Mouse (Mus musculus) R1 (cell line): ENCODE results near the gene Srprb.

ENCODE experiments used
- DNase-seq: peaks from one replicate; pipeline ENCODE4 v3.0.0-alpha.2; 2018; ENCODE audit warnings: low read depth, low spot score

Gene Srprb

GRCm38 (mm10) chr9:103201561-103202260 is at the start of gene Srprb:
Srprb (minus strand) TSS chr9:103202137.
- DNase-seq: peak; percentile 94

GRCm38 (mm10) chr9:103248618-103249017 is 46.7 kb upstream of the Srprb start:
- no peak for DNase-seq

GRCm38 (mm10) chr9:103246526-103247168 is 44.7 kb upstream of the Srprb start:
- DNase-seq: no peak

GRCm38 (mm10) chr9:103243640-103244039 is 41.7 kb upstream of the Srprb start:
- DNase-seq: no peak

DNA sequence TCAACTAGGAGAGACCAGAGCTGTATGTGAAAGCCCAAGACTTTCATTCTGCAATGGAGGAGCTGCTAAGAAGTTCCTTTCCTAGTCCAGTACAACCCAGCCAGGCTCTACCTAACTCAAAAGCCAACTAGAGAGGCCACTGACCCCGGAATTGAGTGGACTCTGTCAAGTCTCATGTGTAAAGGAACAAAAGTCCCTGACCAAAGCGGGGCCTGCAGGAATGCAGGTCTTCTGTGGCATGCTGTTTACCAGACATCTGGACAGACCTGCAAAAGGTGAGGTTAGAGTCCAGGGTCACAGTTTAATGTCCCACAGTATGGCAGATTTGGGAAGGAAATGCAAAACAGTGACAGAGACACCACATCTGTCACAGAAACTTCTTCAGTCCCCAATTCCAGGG is 39.3 kb upstream of the Srprb start:
- no peak for DNase-seq

DNA sequence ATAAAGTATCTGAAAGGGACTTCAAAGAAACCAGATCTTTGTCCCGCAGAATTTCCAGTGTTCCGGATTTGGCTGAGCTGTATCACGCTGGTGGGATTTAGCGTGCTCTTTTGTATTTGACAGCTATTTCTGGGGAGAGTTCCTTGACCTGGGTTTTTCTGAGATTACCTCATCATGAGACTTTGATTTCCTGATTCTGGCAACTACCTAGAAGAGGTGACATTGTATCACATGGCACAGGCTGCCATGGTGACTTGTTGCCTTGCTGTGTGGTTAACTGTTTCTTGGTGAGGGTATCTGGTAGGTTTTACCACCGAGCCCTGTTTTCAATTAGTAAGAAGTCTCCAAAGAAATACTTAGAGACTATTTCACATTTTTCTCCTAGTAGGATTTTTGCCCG is 37.5 kb upstream of the Srprb start:
- DNase-seq: no peak

DNA sequence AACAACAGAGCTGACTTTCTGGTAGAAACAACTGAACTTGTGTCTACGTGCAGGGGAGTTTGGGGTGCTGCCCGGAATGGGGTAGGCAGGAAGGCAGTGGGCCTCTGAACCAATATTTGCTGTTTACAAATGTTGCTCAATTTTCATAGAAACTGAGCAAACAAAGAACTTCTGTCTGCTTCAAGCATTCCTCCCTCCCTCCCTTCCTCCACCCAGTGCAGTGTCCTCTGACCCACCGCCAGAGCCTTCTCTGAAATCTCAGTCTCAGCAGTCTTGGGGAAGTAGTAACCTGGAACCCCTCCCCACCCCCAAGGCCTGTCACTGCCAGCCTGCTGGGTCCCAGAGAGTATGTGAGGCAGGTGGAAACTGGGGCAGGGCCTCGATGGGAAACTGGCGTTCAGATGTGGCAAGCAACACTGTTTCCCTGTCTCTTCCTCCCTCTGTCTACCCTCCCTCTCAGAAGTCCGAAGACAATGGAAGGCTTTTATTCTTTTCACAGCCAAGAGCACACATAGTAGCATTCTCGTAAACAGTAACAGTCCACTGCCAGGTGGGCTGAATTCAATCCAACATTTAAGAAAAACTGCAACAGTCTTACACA is 32.7 kb upstream of the Srprb start:
- no peak for DNase-seq

GRCm38 (mm10) chr9:103234059-103234458 is 32.1 kb upstream of the Srprb start:
- DNase-seq: no peak

DNA sequence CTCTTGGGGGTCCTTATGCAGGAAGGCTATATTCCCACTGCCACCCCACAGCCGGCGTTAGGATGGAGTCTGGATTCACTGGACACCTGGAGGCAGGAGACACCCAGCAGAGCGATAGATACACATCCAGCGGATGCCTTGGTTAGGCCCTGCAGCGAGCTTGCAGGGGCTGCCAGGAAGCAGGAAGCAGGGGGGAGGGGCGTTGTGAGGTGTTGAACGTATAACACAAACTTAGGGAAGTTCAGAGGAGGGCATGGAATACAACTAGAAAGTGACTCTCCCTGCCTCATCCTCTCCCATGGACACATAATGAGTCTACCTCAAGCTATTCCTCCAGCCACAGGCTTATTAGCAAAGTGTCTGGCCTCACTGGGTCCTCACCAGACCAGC is 31.1 kb upstream of the Srprb start:
- DNase-seq: no peak

GRCm38 (mm10) chr9:103232232-103233005 is 30.5 kb upstream of the Srprb start:
- DNase-seq: no peak

GRCm38 (mm10) chr9:103230151-103230951 is 28.4 kb upstream of the Srprb start, which contains the start of the genes Gm20425 and Trf:
Gm20425 (minus strand) TSS chr9:103230307.
Trf (minus strand) TSS chr9:103230444.
- peak; percentile 54 for DNase-seq

GRCm38 (mm10) chr9:103229037-103229867 is 27.3 kb upstream of the Srprb start:
- DNase-seq: no peak

DNA sequence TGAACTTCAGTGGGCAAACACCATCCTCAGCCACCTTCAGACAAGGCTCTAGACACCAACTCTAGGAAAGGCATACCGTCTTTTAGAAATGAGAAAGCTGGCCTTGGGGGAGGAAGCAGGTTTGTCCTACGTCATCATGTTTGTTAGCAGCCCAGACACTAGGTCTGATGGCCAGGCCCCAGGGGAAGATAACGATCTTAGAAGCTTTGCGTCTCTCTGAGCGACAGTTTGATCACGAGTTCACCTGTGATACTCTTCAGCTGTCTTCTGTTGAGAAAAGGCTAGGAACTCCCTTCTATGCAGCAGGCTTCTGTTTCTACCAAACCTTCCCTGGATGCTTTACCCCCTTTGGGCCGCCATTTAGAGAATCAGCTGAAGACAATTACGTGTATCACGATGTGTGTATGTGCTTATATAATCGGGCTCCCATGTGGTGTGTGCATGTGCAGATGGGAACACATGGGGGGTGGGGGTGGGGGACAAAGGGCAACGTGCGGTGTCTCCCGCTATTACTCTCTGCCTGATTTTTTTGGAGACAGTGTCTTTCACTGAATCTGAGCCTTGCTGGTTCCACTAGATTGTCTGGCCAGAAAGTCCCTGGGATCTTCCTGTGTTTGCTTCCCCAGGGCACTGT is 26.6 kb upstream of the Srprb start:
- DNase-seq: no peak

GRCm38 (mm10) chr9:103227760-103228159 is 25.8 kb upstream of the Srprb start:
- DNase-seq: no peak

GRCm38 (mm10) chr9:103226806-103227205 is 24.9 kb upstream of the Srprb start:
- DNase-seq: no peak

GRCm38 (mm10) chr9:103225464-103225863 is 23.5 kb upstream of the Srprb start:
- DNase-seq: peak; percentile 76

DNA sequence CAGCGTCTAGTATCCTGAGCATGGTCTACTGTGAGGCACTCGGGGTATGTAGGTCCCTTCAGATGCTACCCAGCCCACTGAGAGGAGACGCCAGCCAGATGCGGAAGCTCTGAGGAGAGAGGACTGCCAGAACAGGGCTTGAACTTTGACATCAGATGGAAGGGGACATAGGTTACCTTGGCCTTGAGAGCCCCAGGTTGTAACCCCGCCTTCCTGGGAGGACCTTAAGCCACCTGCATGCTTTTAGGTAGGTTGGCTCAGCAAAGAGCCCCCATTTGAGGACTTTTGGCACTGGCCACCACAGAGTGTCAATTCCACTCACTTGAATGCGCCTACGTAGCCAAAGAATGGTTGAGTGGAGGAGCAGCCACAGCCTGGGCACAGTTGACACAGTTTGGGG is 22.8 kb upstream of the Srprb start:
- no peak for DNase-seq

GRCm38 (mm10) chr9:103214281-103214680 is 12.3 kb upstream of the Srprb start:
- no peak for DNase-seq

- DNase-seq: no peak
Observed at GRCm38 (mm10) chr9:103213631-103214030, 11.7 kb upstream of the Srprb start.
